ENCODE assay signal across 20 mouse cellular contexts in genomic region chr14:75525376-75526145, GRCm38 (mm10).
A peak's percentile ranks its signal among the peaks of the same experiment; 100 is the strongest.
DNase-seq lines count a peak whose midpoint lies in the region; ATAC-seq and TF ChIP-seq lines count a peak whose summit lies in the region.
"Had no signal": no experiment of that assay in that cellular context is flagged by ENCODE, and none has a peak within 500 bp of the region (broad histone marks: within the 10 kb centered on the region; RNA-seq: fewer than 3 reads in every experiment).

No protein-coding gene starts in this region.

- peaks cover 15% of the 10 kb centered on the region; the same call in 1 of the 2 replicates for H3K27me3 ChIP-seq in heart, embryonic 13.5 days (replicated peaks)
- peaks cover 25% of the 10 kb centered on the region for H3K27me3 ChIP-seq in E14TG2a.4 (ENCODE audit: insufficient read depth, low read length)
- no peaks in the 10 kb centered on the region for H3K27me3 ChIP-seq in liver, embryonic 14.5 days (ENCODE audit: control insufficient read depth, insufficient read depth, low read length)
- H3K27me3 ChIP-seq: embryonic facial prominence, embryonic 12.5 days; hindbrain, embryonic 15.5 days; limb, embryonic 12.5 days; midbrain, embryonic 12.5 days had no signal

- TF ChIP-seq EP300 in liver, embryonic 14.5 days (IDR thresholded peaks at IDR 0.05; ENCODE audit: low read depth) = no peak

- no peak overlapping the region for H3K9ac ChIP-seq in heart, embryonic 13.5 days
- H3K9ac ChIP-seq in liver, embryonic 14.5 days (replicated peaks) = peak overlapping the region; percentile 54
- H3K9ac ChIP-seq: embryonic facial prominence, embryonic 12.5 days; hindbrain, embryonic 15.5 days; limb, embryonic 12.5 days; midbrain, embryonic 12.5 days had no signal

- intact Hi-C loops in heart, postnatal 36 days (cut with DNase I) = no loop called here
- intact Hi-C loops in gastrocnemius, postnatal 36 days (cut with DNase I) = no loop called here

- peak overlapping the region; percentile 37 for H3K4me2 ChIP-seq in heart, embryonic 13.5 days
- H3K4me2 ChIP-seq in liver, embryonic 14.5 days (ENCODE audit: low read depth) = peak overlapping the region; percentile 65
- H3K4me2 ChIP-seq: embryonic facial prominence, embryonic 12.5 days; hindbrain, embryonic 15.5 days; limb, embryonic 12.5 days; midbrain, embryonic 12.5 days had no signal

- no peak overlapping the region for H3K27ac ChIP-seq in heart, embryonic 13.5 days (replicated peaks)
- H3K27ac ChIP-seq in liver, embryonic 14.5 days = peak overlapping the region; percentile 41
- H3K27ac ChIP-seq: embryonic facial prominence, embryonic 12.5 days; hindbrain, embryonic 15.5 days; limb, embryonic 12.5 days; midbrain, embryonic 12.5 days; stomach, postnatal 0 days had no signal

- no peak for DNase-seq in heart, postnatal 36 days
- DNase-seq in R1 (ENCODE audit: low read depth, low spot score) = peak; percentile 19
- DNase-seq in liver, embryonic 14.5 days (ENCODE audit: low read depth in 3 of 3, low spot score in 3 of 3) = peak in 1 of 3 experiments; percentile 9
- no peak for DNase-seq in embryo, embryonic 11 days
- no peak for DNase-seq in gastrocnemius, postnatal 36 days
- DNase-seq: adrenal gland, adult 2 months; cerebellum, postnatal 10 days; gastrocnemius, postnatal 25 days; kidney, adult 18-20 months; kidney, postnatal 4 days; layer of hippocampus, postnatal 36 days; right cerebral cortex, postnatal 14 days had no signal

- no peak overlapping the region for H3K4me3 ChIP-seq in heart, embryonic 13.5 days
- peak overlapping the region; percentile 58 for H3K4me3 ChIP-seq in E14TG2a.4 (replicated peaks; ENCODE audit: low read length)
- peak overlapping the region; percentile 24 to 47 for H3K4me3 ChIP-seq in liver, embryonic 14.5 days (ENCODE audit: insufficient read depth in 1 of 2, low read depth in 2 of 2, low read length in 2 of 2)
- H3K4me3 ChIP-seq: embryonic facial prominence, embryonic 12.5 days; hindbrain, embryonic 15.5 days; limb, embryonic 12.5 days; midbrain, embryonic 12.5 days had no signal

- TF ChIP-seq CTCF in E14TG2a.4 (conservative IDR thresholded peaks at IDR 0.05; ENCODE audit: low read length) = no peak
- peak; percentile 29; the same call in 1 of the 2 replicates for TF ChIP-seq CTCF in liver, embryonic 14.5 days (IDR thresholded peaks at IDR 0.05; ENCODE audit: low read depth)

- peaks cover 12% of the 10 kb centered on the region for H3K4me1 ChIP-seq in heart, embryonic 13.5 days
- peaks cover 10% of the 10 kb centered on the region; the same call in 1 of the 2 replicates for H3K4me1 ChIP-seq in E14TG2a.4 (replicated peaks; ENCODE audit: low read depth, low read length)
- H3K4me1 ChIP-seq in liver, embryonic 14.5 days (replicated peaks; ENCODE audit: control insufficient read depth in 2 of 2, insufficient read depth in 2 of 2, low read length in 1 of 2) = peaks cover 7 to 21% of the 10 kb centered on the region in 2 experiments

- no peaks in the 10 kb centered on the region for H3K9me3 ChIP-seq in heart, embryonic 13.5 days
- H3K9me3 ChIP-seq in E14TG2a.4 (ENCODE audit: low read length) = no peaks in the 10 kb centered on the region
- H3K9me3 ChIP-seq in liver, embryonic 14.5 days (ENCODE audit: control insufficient read depth, low read length) = no peaks in the 10 kb centered on the region
- H3K9me3 ChIP-seq: embryonic facial prominence, embryonic 12.5 days; hindbrain, embryonic 15.5 days; limb, embryonic 12.5 days; midbrain, embryonic 12.5 days had no signal

- ATAC-seq in heart, embryonic 13.5 days (ENCODE audit: extremely low read depth, insufficient number of reproducible peaks, low FRiP score, low TSS enrichment) = no peak
- peak; percentile 65 for ATAC-seq in liver, embryonic 14.5 days (ENCODE audit: insufficient read depth)
- ATAC-seq: lung, postnatal 0 days had no signal

- 77% methylated on average over 29 of the region's 29 CpGs for WGBS in heart, embryonic 13.5 days
- 55% methylated on average over 29 of the region's 29 CpGs for WGBS in liver, embryonic 14.5 days (ENCODE audit: insufficient replicate concordance)

- no peaks in the 10 kb centered on the region for H3K36me3 ChIP-seq in heart, embryonic 13.5 days
- no peaks in the 10 kb centered on the region for H3K36me3 ChIP-seq in E14TG2a.4 (ENCODE audit: insufficient read depth, low read length)
- no peaks in the 10 kb centered on the region for H3K36me3 ChIP-seq in liver, embryonic 14.5 days (replicated peaks; ENCODE audit: control insufficient read depth, insufficient read depth, low read depth)
- H3K36me3 ChIP-seq: embryonic facial prominence, embryonic 12.5 days; hindbrain, embryonic 15.5 days; limb, embryonic 12.5 days; midbrain, embryonic 12.5 days had no signal
